Mouse (Mus musculus): ENCODE results near the gene Wfdc13. TPM values are rescaled to one million over a fixed set of nuclear protein-coding genes. Genes with fewer than 3 reads are reported as not detected.
"Not testable (repeated sequence)": the region's sequence is repeated elsewhere in the genome, so short reads cannot be mapped to it uniquely, and the experiment has no call there.

Gene Wfdc13
- polyA plus RNA-seq, 1 experiment from 2014 or later = 0.21 TPM

GRCm38 (mm10) chr2:164701761-164702160, 16.9 kb downstream of the Wfdc13 start:
- Histone ChIP-seq H3K27me3 (replicated peaks; ENCODE audit: control insufficient read depth, insufficient read depth, low read length) (no peaks in the 10 kb centered on the region), H3K4me2 (ENCODE audit: low read depth, low read length) (no peak overlapping the region), H3K4me1 (ENCODE audit: control insufficient read depth, insufficient read depth, low read length) (no peaks in the 10 kb centered on the region), H3K36me3 (ENCODE audit: control insufficient read depth, insufficient read depth, low read length) (no peaks in the 10 kb centered on the region), H3K4me3 (ENCODE audit: low read depth, low read length) (no peak overlapping the region), H3K9me3 (ENCODE audit: control insufficient read depth, low read length) (no peaks in the 10 kb centered on the region), H3K9ac (ENCODE audit: low read depth, low read length) (no peak overlapping the region), H3K27ac (replicated peaks; ENCODE audit: low read depth, low read length) (no peak overlapping the region)
- WGBS = 87% methylated on average over 5 of the region's 5 CpGs
- DNase-seq (ENCODE audit: low spot score) (no peak), ATAC-seq (ENCODE audit: low read depth) (no peak)

GRCm38 (mm10) chr2:164704235-164704634, 19.3 kb downstream of the Wfdc13 start:
- no peaks in the 10 kb centered on the region for H3K27me3 ChIP-seq (replicated peaks; ENCODE audit: control insufficient read depth, insufficient read depth, low read length)
- no peak overlapping the region for H3K9ac ChIP-seq (ENCODE audit: low read depth, low read length)
- H3K27ac ChIP-seq (replicated peaks; ENCODE audit: low read depth, low read length) = no peak overlapping the region
- H3K4me3 ChIP-seq (ENCODE audit: low read depth, low read length) = no peak overlapping the region
- DNase-seq (ENCODE audit: low spot score) (no peak), ATAC-seq (ENCODE audit: low read depth) (no peak)
- no peaks in the 10 kb centered on the region for H3K4me1 ChIP-seq (ENCODE audit: control insufficient read depth, insufficient read depth, low read length)
- 78% methylated on average over 5 of the region's 5 CpGs for WGBS
- no peak overlapping the region for H3K4me2 ChIP-seq (ENCODE audit: low read depth, low read length)
- no peaks in the 10 kb centered on the region for H3K9me3 ChIP-seq (ENCODE audit: control insufficient read depth, low read length)
- no peaks in the 10 kb centered on the region for H3K36me3 ChIP-seq (ENCODE audit: control insufficient read depth, insufficient read depth, low read length)

- Histone ChIP-seq H3K4me3 (ENCODE audit: low read depth, low read length) (no peak overlapping the region), H3K27ac (replicated peaks; ENCODE audit: low read depth, low read length) (no peak overlapping the region), H3K4me2 (ENCODE audit: low read depth, low read length) (no peak overlapping the region), H3K36me3 (ENCODE audit: control insufficient read depth, insufficient read depth, low read length) (no peaks in the 10 kb centered on the region), H3K9ac (ENCODE audit: low read depth, low read length) (no peak overlapping the region), H3K9me3 (ENCODE audit: control insufficient read depth, low read length) (no peaks in the 10 kb centered on the region), H3K4me1 (ENCODE audit: control insufficient read depth, insufficient read depth, low read length) (no peaks in the 10 kb centered on the region), H3K27me3 (replicated peaks; ENCODE audit: control insufficient read depth, insufficient read depth, low read length) (no peaks in the 10 kb centered on the region)
- DNase-seq (ENCODE audit: low spot score) (no peak), ATAC-seq (ENCODE audit: low read depth) (no peak)
- 90% methylated on average over 6 of the region's 6 CpGs for WGBS
Observed at GRCm38 (mm10) chr2:164705328-164705727, 20.4 kb downstream of the Wfdc13 start.

GRCm38 (mm10) chr2:164705991-164706390, 21.1 kb downstream of the Wfdc13 start:
- H3K9me3 ChIP-seq (ENCODE audit: control insufficient read depth, low read length) = no peaks in the 10 kb centered on the region
- no peak overlapping the region for H3K9ac ChIP-seq (ENCODE audit: low read depth, low read length)
- no peaks in the 10 kb centered on the region for H3K36me3 ChIP-seq (ENCODE audit: control insufficient read depth, insufficient read depth, low read length)
- H3K4me2 ChIP-seq (ENCODE audit: low read depth, low read length) = no peak overlapping the region
- no peak overlapping the region for H3K27ac ChIP-seq (replicated peaks; ENCODE audit: low read depth, low read length)
- H3K4me1 ChIP-seq (ENCODE audit: control insufficient read depth, insufficient read depth, low read length) = no peaks in the 10 kb centered on the region
- WGBS = 90% methylated on average over 14 of the region's 14 CpGs
- DNase-seq (ENCODE audit: low spot score) (no peak), ATAC-seq (ENCODE audit: low read depth) (no peak)
- H3K4me3 ChIP-seq (ENCODE audit: low read depth, low read length) = no peak overlapping the region
- no peaks in the 10 kb centered on the region for H3K27me3 ChIP-seq (replicated peaks; ENCODE audit: control insufficient read depth, insufficient read depth, low read length)

GRCm38 (mm10) chr2:164715005-164715404, 30.1 kb downstream of the Wfdc13 start, which contains the start of gene Spint5:
Spint5 (plus strand) TSS chr2:164715305.
- ATAC-seq (ENCODE audit: low read depth) = no peak
- no peak within 1 kb of the TSS for H3K9ac ChIP-seq (ENCODE audit: low read depth, low read length)
- WGBS = 84% methylated on average over 6 of the region's 6 CpGs
- no peak for DNase-seq (ENCODE audit: low spot score)
- H3K4me2 ChIP-seq (ENCODE audit: low read depth, low read length) = no peak within 1 kb of the TSS
- H3K27me3 ChIP-seq (replicated peaks; ENCODE audit: control insufficient read depth, insufficient read depth, low read length) = no peaks in the 10 kb centered on the region
- H3K4me1 ChIP-seq (ENCODE audit: control insufficient read depth, insufficient read depth, low read length) = no peaks in the 10 kb centered on the region
- no peak within 1 kb of the TSS for H3K4me3 ChIP-seq (ENCODE audit: low read depth, low read length)
- H3K9me3 ChIP-seq (ENCODE audit: control insufficient read depth, low read length) = no peaks in the 10 kb centered on the region
- H3K36me3 ChIP-seq (ENCODE audit: control insufficient read depth, insufficient read depth, low read length) = no peaks in the 10 kb centered on the region
- H3K27ac ChIP-seq (replicated peaks; ENCODE audit: low read depth, low read length) = no peak within 1 kb of the TSS

GRCm38 (mm10) chr2:164716194-164716786, 31.4 kb downstream of the Wfdc13 start:
- not testable (repeated sequence) for ATAC-seq (ENCODE audit: low read depth); H3K4me3 ChIP-seq (ENCODE audit: low read depth, low read length); H3K27ac ChIP-seq (replicated peaks; ENCODE audit: low read depth, low read length); H3K4me1 ChIP-seq (ENCODE audit: control insufficient read depth, insufficient read depth, low read length); H3K4me2 ChIP-seq (ENCODE audit: low read depth, low read length); H3K9me3 ChIP-seq (ENCODE audit: control insufficient read depth, low read length); H3K36me3 ChIP-seq (ENCODE audit: control insufficient read depth, insufficient read depth, low read length); DNase-seq (ENCODE audit: low spot score); H3K27me3 ChIP-seq (replicated peaks; ENCODE audit: control insufficient read depth, insufficient read depth, low read length); H3K9ac ChIP-seq (ENCODE audit: low read depth, low read length)
- 93% methylated on average over 20 of the region's 23 CpGs for WGBS

GRCm38 (mm10) chr2:164723276-164723675, 38.4 kb downstream of the Wfdc13 start:
- Histone ChIP-seq H3K27me3 (replicated peaks; ENCODE audit: control insufficient read depth, insufficient read depth, low read length) (no peaks in the 10 kb centered on the region), H3K9ac (ENCODE audit: low read depth, low read length) (no peak overlapping the region), H3K4me1 (ENCODE audit: control insufficient read depth, insufficient read depth, low read length) (no peaks in the 10 kb centered on the region), H3K4me2 (ENCODE audit: low read depth, low read length) (no peak overlapping the region), H3K9me3 (ENCODE audit: control insufficient read depth, low read length) (0 out of 2 replicates have a peak, but pooled peaks cover 3% of the 10 kb centered on the region), H3K36me3 (ENCODE audit: control insufficient read depth, insufficient read depth, low read length) (no peaks in the 10 kb centered on the region), H3K4me3 (ENCODE audit: low read depth, low read length) (no peak overlapping the region), H3K27ac (replicated peaks; ENCODE audit: low read depth, low read length) (no peak overlapping the region)
- 59% methylated on average over 3 of the region's 4 CpGs for WGBS
- ATAC-seq (ENCODE audit: low read depth) = no peak
- DNase-seq (ENCODE audit: low spot score) = no peak

- no peak overlapping the region for H3K4me2 ChIP-seq (ENCODE audit: low read depth, low read length)
- DNase-seq (ENCODE audit: low spot score) (peak; percentile 84), ATAC-seq (ENCODE audit: low read depth) (peak; percentile 44; the same call in 1 of the 2 replicates)
- no peaks in the 10 kb centered on the region for H3K4me1 ChIP-seq (ENCODE audit: control insufficient read depth, insufficient read depth, low read length)
- no peaks in the 10 kb centered on the region for H3K36me3 ChIP-seq (ENCODE audit: control insufficient read depth, insufficient read depth, low read length)
- no peak overlapping the region for H3K9ac ChIP-seq (ENCODE audit: low read depth, low read length)
- 0 out of 2 replicates have a peak, but pooled peaks cover 3% of the 10 kb centered on the region for H3K9me3 ChIP-seq (ENCODE audit: control insufficient read depth, low read length)
- 15% methylated on average over 5 of the region's 6 CpGs for WGBS
- no peak overlapping the region for H3K4me3 ChIP-seq (ENCODE audit: low read depth, low read length)
- no peaks in the 10 kb centered on the region for H3K27me3 ChIP-seq (replicated peaks; ENCODE audit: control insufficient read depth, insufficient read depth, low read length)
- H3K27ac ChIP-seq (replicated peaks; ENCODE audit: low read depth, low read length) = no peak overlapping the region
Observed at GRCm38 (mm10) chr2:164725895-164726619, 41.1 kb downstream of the Wfdc13 start.

GRCm38 (mm10) chr2:164731719-164732118, 46.8 kb downstream of the Wfdc13 start:
- WGBS = 73% methylated on average over 5 of the region's 5 CpGs
- no peak for DNase-seq (ENCODE audit: low spot score)
- H3K4me3 ChIP-seq (ENCODE audit: low read depth, low read length) = no peak overlapping the region
- H3K9ac ChIP-seq (ENCODE audit: low read depth, low read length) = no peak overlapping the region
- no peaks in the 10 kb centered on the region for H3K36me3 ChIP-seq (ENCODE audit: control insufficient read depth, insufficient read depth, low read length)
- no peaks in the 10 kb centered on the region for H3K9me3 ChIP-seq (ENCODE audit: control insufficient read depth, low read length)
- no peaks in the 10 kb centered on the region for H3K4me1 ChIP-seq (ENCODE audit: control insufficient read depth, insufficient read depth, low read length)
- no peak overlapping the region for H3K4me2 ChIP-seq (ENCODE audit: low read depth, low read length)
- ATAC-seq (ENCODE audit: low read depth) = no peak
- no peak overlapping the region for H3K27ac ChIP-seq (replicated peaks; ENCODE audit: low read depth, low read length)
- no peaks in the 10 kb centered on the region for H3K27me3 ChIP-seq (replicated peaks; ENCODE audit: control insufficient read depth, insufficient read depth, low read length)

All from embryonic facial prominence, embryonic 14.5 days (tissue).